Mouse (Mus musculus) ZHBTc4 (cell line): Measurements from ENCODE around the gene Map3k1.
"Not testable (repeated sequence)": the region's sequence is repeated elsewhere in the genome, so short reads cannot be mapped to it uniquely, and the experiment has no call there.

Experiments
- DNase-seq: peaks from one replicate; pipeline ENCODE4 v3.0.0-alpha.2; 2011; ENCODE audit warnings: low read depth, low spot score

Map3k1 gene

DNA sequence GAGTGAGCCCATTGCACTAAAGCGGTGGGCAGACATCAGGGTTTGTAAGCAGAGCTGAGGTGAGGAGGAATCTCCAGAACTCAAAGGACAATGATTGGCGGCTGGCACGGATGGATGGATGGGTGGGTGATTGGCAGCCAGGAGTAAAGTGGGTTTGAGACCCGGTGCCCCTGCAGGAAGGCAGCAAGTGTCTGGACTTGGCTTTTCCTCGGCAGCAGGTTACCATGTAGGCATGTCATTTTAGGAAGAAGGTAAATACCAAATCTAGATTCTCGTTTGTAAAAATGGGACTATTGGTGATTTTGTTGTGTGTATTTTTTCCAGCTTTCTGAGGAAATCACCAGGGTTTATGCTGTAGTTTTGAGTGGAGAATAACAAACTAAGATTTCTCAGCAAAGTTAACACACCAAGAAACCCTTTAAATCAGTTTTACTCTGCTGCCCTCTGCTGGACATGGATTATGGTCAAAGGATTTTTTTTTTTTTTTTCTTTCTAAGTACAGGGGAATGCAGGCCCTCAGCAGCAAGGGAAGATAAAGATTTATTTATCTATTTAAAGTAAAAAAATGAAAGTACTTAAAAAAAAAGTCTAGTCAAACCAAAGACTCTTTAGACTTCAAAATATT is 66.7 kb downstream of the Map3k1 start:
- DNase-seq: peak; percentile 77

DNA sequence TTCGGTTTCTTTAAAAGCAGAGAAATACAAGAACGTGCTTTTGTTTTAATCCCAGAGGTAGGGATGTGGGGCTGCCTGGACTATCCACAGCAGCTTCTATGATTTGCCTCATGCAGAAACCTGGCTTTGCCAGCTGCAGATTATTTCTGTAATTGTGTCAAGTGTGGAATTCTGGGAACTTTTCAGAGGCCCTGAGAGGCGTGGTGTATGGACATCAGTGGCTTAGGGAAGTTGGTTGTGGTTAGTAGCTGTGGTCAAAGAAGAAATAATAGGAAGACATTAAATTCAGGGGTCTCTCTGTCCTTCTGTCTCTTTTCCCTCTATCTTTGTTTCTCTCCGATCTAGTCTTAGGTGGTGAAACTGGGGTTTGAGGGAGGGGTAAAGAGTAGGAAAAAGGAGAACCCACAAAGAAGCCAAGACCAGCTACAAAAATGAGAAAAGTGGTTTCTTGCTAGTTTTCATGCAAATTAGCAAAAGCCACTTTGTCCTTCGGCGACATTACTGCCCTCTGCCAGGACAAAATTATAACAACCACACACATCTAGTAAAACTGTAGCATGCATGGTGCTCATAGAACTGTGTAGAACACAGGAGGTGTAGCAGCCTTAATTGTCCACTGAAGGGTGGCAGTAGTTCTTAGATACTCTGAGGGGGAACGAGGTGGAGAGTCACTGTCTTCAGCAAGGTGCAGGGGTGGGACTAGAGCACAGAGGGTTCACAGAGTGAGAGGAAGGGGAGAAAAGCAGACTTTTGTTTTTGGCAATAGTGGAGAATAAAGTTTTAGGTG is 67.4 kb downstream of the Map3k1 start:
- no peak for DNase-seq

DNA sequence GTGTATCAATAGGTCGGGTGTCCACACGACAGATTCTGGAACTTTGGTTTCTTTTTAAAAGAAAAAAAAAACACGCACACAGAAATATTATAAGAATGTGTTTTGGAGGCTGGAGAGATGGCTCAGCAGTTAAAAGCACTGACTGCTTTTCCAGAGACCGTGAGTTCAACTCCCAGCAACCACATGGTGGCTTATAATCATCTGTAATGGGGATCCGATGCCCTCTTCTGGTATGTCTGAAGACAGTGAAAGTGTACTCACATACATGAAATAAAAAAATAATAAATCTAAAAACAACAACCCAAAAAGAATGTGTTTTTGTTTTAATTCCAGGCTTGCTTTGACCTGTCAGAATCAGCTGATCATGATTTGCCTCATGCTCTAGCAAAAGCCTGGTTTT is 81.9 kb downstream of the Map3k1 start:
- no peak for DNase-seq

DNA sequence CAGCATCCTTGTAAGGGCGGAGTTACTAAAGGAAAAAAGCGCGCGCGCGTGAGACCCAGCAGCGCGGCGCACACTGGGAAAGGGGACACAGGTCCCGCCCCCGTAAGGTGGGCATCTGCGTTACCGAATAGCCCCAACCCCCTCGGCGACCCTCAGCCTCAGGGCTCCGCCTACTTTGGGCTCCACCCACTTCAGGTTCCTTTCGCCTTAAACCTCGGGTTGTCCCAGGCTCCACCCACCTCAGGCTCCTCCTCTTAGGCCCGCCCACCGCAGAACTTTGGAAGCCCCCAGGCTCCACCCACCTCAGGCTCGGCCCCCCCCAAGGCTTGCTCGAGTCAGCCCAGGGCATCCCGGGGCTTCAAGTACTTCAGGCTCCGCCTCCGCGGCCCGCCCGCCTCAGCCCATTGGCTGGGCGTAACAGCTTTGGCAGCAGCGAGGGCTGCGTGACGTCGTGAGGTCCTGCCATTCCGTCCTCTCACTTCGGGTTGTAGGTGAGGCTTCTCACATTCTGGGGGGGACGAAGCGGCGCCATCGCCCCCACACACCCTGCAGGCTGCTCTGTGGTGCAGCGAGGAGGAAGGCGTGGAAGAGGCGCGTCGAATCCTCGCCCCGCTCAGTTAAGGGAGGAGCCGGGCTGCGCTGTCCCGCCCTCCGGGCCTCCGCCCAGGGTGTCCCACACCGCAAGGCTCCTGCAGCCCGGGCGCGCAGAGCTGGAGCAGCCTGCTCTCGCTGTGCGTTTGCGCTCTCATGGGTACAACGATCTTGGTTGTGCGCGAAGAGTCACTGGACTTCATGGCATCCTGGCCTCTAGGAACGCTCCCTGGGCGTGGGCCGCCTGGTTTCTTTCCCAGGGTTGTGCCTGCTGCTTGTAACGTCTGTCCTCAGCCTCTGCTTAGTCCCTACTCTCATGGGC is 83.4 kb downstream of the Map3k1 start:
- peak; percentile 100 for DNase-seq

DNA sequence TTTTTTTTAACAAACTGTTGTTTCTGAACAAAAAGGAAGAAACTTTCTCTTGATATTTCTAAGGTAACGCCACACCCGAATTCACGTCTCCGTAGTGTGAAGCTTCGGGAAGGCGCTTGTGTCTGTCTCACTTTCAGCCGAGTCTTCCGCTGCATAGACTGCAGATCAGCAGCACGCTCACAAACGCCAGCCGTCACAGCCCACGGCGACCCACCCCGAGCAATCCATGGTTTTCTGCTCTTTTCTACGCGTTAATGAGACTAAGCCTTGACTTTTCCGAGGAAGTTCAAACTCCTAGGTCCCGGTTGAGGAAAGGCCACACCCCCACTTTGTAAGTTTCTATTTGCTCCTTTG is 84.0 kb downstream of the Map3k1 start:
- no peak for DNase-seq

DNA sequence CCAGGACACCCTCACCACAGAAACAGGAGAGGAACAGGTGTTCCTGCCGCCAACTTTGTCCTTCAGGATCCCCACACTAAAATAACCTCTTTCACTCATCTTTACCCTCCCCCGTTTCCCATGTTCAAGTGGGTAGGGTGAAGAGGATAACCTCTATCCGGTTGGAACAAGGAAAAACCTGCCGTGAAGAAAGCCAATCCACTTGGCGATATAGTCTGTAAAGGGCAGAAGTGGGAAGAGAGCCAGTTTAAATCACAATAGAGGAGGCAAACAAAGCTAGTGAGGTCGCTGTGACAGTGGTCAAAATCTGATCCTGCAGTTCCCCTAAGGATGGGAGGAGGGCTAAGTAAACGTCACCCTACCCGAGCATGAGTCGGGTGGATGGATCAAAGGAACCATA is 89.1 kb downstream of the Map3k1 start:
- peak; percentile 87 for DNase-seq

DNA sequence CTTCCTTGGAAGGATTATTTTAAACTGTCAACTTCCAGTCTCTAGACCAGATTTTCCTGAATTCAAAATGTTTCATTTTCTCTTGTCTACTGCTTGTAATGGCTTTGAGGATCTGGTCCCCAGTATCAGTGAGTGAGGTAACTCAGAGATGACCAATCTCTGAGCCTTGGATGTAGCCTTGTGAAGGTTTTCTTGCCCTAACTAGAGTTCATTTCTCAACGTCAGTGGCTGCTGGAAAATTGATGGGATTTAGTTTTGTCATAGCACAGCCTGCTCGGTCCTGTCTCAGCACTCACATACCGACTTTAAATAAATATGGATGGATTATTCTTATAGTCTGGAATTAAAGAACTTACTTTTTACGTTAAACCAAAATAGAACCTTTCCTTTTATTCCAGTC is 98.3 kb downstream of the Map3k1 start:
- DNase-seq: no peak

DNA sequence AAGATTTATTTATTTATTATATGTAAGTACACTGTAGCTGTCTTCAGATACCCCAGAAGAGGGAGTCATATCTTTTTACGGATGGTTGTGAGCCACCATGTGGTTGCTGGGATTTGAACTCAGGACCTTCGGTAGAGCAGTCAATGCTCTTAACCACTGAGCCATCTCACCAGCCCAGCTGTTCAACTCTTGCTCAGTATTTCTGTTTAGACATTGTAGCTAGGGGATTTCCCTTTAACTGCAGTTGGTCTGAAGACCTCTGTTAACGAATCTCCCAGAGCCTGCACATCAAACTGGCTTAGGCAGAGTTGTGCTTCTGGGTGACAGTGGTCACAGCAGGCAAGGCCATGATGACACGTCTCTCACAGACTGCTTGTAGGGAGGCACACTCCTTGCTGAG is 104.8 kb downstream of the Map3k1 start:
- not testable (repeated sequence) for DNase-seq

DNA sequence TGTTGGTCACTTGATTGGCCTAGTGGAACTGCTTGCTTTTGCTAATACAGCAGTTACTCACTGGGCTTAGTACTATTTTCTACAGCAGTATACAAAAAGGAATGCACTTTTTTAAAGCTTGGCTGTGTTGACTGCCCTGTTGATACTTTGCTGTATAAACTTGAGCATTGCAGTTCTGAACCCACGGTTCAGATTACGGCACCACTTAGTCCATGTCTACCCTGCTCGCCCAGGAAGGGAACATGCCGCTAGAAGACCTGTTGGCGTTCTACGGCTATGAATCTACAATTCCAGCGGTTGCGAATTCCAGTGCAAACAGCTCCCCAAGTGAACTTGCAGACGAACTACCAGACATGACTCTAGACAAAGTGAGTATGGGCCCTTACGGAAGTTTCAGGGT is 105.4 kb downstream of the Map3k1 start:
- DNase-seq: peak; percentile 74
